Mouse (Mus musculus): ENCODE results near the gene Stat1. TPM values are rescaled to one million over a fixed set of nuclear protein-coding genes. Genes with fewer than 3 reads are reported as not detected.
A peak's percentile ranks its signal among the peaks of the same experiment; 100 is the strongest.

The Stat1 gene
- polyA plus RNA-seq, 1 experiment from 2014 or later = 20.1 TPM

GRCm38 (mm10) chr1:52141482-52141881, 22.2 kb downstream of the Stat1 start:
- Histone ChIP-seq H3K4me2 (replicated peaks; ENCODE audit: low read depth, low read length) (no peak overlapping the region), H3K4me1 (replicated peaks; ENCODE audit: control insufficient read depth, insufficient read depth, low read length) (no peaks in the 10 kb centered on the region), H3K4me3 (ENCODE audit: low read depth, low read length) (no peak overlapping the region), H3K27ac (ENCODE audit: low read depth, low read length) (no peak overlapping the region), H3K9ac (ENCODE audit: low read depth, low read length) (no peak overlapping the region), H3K9me3 (ENCODE audit: control insufficient read depth, low read length) (no peaks in the 10 kb centered on the region), H3K36me3 (ENCODE audit: control insufficient read depth, insufficient read depth, low read length) (no peaks in the 10 kb centered on the region), H3K27me3 (ENCODE audit: control insufficient read depth, insufficient read depth, low read length) (no peaks in the 10 kb centered on the region)
- DNase-seq (ENCODE audit: low spot score) (no peak), ATAC-seq (ENCODE audit: low FRiP score) (no peak)
- WGBS = 73% methylated on average over 3 of the region's 3 CpGs

- ATAC-seq (ENCODE audit: low FRiP score) (no peak), DNase-seq (ENCODE audit: low spot score) (no peak)
- Histone ChIP-seq H3K4me1 (replicated peaks; ENCODE audit: control insufficient read depth, insufficient read depth, low read length) (no peaks in the 10 kb centered on the region), H3K4me2 (replicated peaks; ENCODE audit: low read depth, low read length) (no peak overlapping the region), H3K4me3 (ENCODE audit: low read depth, low read length) (no peak overlapping the region), H3K27ac (ENCODE audit: low read depth, low read length) (no peak overlapping the region), H3K36me3 (ENCODE audit: control insufficient read depth, insufficient read depth, low read length) (no peaks in the 10 kb centered on the region), H3K9me3 (ENCODE audit: control insufficient read depth, low read length) (no peaks in the 10 kb centered on the region), H3K27me3 (ENCODE audit: control insufficient read depth, insufficient read depth, low read length) (no peaks in the 10 kb centered on the region), H3K9ac (ENCODE audit: low read depth, low read length) (no peak overlapping the region)
- WGBS = 76% methylated on average over 4 of the region's 4 CpGs
These were observed 22.9 kb downstream of the Stat1 start for GRCm38 (mm10) chr1:52142117-52142516.

- 86% methylated on average over 4 of the region's 4 CpGs for WGBS
These were observed 24.0 kb downstream of the Stat1 start for GRCm38 (mm10) chr1:52143191-52143590.

GRCm38 (mm10) chr1:52143596-52144156, 24.4 kb downstream of the Stat1 start:
- Histone ChIP-seq H3K27me3 (ENCODE audit: control insufficient read depth, insufficient read depth, low read length) (no peaks in the 10 kb centered on the region), H3K4me1 (replicated peaks; ENCODE audit: control insufficient read depth, insufficient read depth, low read length) (no peaks in the 10 kb centered on the region), H3K27ac (ENCODE audit: low read depth, low read length) (no peak overlapping the region), H3K4me2 (replicated peaks; ENCODE audit: low read depth, low read length) (no peak overlapping the region), H3K9ac (ENCODE audit: low read depth, low read length) (no peak overlapping the region), H3K36me3 (ENCODE audit: control insufficient read depth, insufficient read depth, low read length) (no peaks in the 10 kb centered on the region), H3K9me3 (ENCODE audit: control insufficient read depth, low read length) (no peaks in the 10 kb centered on the region), H3K4me3 (ENCODE audit: low read depth, low read length) (no peak overlapping the region)
- DNase-seq (ENCODE audit: low spot score) = no peak
- ATAC-seq (ENCODE audit: low FRiP score) = no peak
- WGBS = 84% methylated on average over 7 of the region's 7 CpGs

More at GRCm38 (mm10) chr1:52143191-52143590, 24.0 kb downstream of the Stat1 start:
- Histone ChIP-seq H3K27me3 (ENCODE audit: control insufficient read depth, insufficient read depth, low read length) (no peaks in the 10 kb centered on the region), H3K9ac (ENCODE audit: low read depth, low read length) (no peak overlapping the region), H3K9me3 (ENCODE audit: control insufficient read depth, low read length) (no peaks in the 10 kb centered on the region), H3K27ac (ENCODE audit: low read depth, low read length) (no peak overlapping the region), H3K4me1 (replicated peaks; ENCODE audit: control insufficient read depth, insufficient read depth, low read length) (no peaks in the 10 kb centered on the region), H3K4me2 (replicated peaks; ENCODE audit: low read depth, low read length) (no peak overlapping the region), H3K4me3 (ENCODE audit: low read depth, low read length) (no peak overlapping the region), H3K36me3 (ENCODE audit: control insufficient read depth, insufficient read depth, low read length) (no peaks in the 10 kb centered on the region)
- ATAC-seq (ENCODE audit: low FRiP score) = no peak
- DNase-seq (ENCODE audit: low spot score) = no peak

GRCm38 (mm10) chr1:52144907-52145306, 25.7 kb downstream of the Stat1 start:
- Histone ChIP-seq H3K27me3 (ENCODE audit: control insufficient read depth, insufficient read depth, low read length) (no peaks in the 10 kb centered on the region), H3K36me3 (ENCODE audit: control insufficient read depth, insufficient read depth, low read length) (no peaks in the 10 kb centered on the region), H3K9ac (ENCODE audit: low read depth, low read length) (no peak overlapping the region), H3K9me3 (ENCODE audit: control insufficient read depth, low read length) (no peaks in the 10 kb centered on the region), H3K4me3 (ENCODE audit: low read depth, low read length) (no peak overlapping the region), H3K4me2 (replicated peaks; ENCODE audit: low read depth, low read length) (no peak overlapping the region), H3K27ac (ENCODE audit: low read depth, low read length) (no peak overlapping the region), H3K4me1 (replicated peaks; ENCODE audit: control insufficient read depth, insufficient read depth, low read length) (no peaks in the 10 kb centered on the region)
- no peak for ATAC-seq (ENCODE audit: low FRiP score)
- DNase-seq (ENCODE audit: low spot score) = no peak
- 82% methylated on average over 10 of the region's 10 CpGs for WGBS

GRCm38 (mm10) chr1:52146214-52146970, 27.2 kb downstream of the Stat1 start:
- no peak overlapping the region for H3K4me3 ChIP-seq (ENCODE audit: low read depth, low read length)
- no peaks in the 10 kb centered on the region for H3K9me3 ChIP-seq (ENCODE audit: control insufficient read depth, low read length)
- no peak overlapping the region for H3K9ac ChIP-seq (ENCODE audit: low read depth, low read length)
- H3K27me3 ChIP-seq (ENCODE audit: control insufficient read depth, insufficient read depth, low read length) = no peaks in the 10 kb centered on the region
- no peak overlapping the region for H3K27ac ChIP-seq (ENCODE audit: low read depth, low read length)
- H3K4me2 ChIP-seq (replicated peaks; ENCODE audit: low read depth, low read length) = no peak overlapping the region
- H3K36me3 ChIP-seq (ENCODE audit: control insufficient read depth, insufficient read depth, low read length) = no peaks in the 10 kb centered on the region
- ATAC-seq (ENCODE audit: low FRiP score) (peak; percentile 70), DNase-seq (ENCODE audit: low spot score) (peak; percentile 76)
- H3K4me1 ChIP-seq (replicated peaks; ENCODE audit: control insufficient read depth, insufficient read depth, low read length) = no peaks in the 10 kb centered on the region
- 59% methylated on average over 12 of the region's 12 CpGs for WGBS

GRCm38 (mm10) chr1:52147431-52147830, 28.2 kb downstream of the Stat1 start:
- no peak for DNase-seq (ENCODE audit: low spot score)
- H3K4me3 ChIP-seq (ENCODE audit: low read depth, low read length) = no peak overlapping the region
- WGBS = 82% methylated on average over 2 of the region's 2 CpGs
- no peaks in the 10 kb centered on the region for H3K4me1 ChIP-seq (replicated peaks; ENCODE audit: control insufficient read depth, insufficient read depth, low read length)
- H3K4me2 ChIP-seq (replicated peaks; ENCODE audit: low read depth, low read length) = no peak overlapping the region
- H3K27ac ChIP-seq (ENCODE audit: low read depth, low read length) = no peak overlapping the region
- H3K36me3 ChIP-seq (ENCODE audit: control insufficient read depth, insufficient read depth, low read length) = no peaks in the 10 kb centered on the region
- no peaks in the 10 kb centered on the region for H3K27me3 ChIP-seq (ENCODE audit: control insufficient read depth, insufficient read depth, low read length)
- H3K9me3 ChIP-seq (ENCODE audit: control insufficient read depth, low read length) = no peaks in the 10 kb centered on the region
- ATAC-seq (ENCODE audit: low FRiP score) = no peak
- H3K9ac ChIP-seq (ENCODE audit: low read depth, low read length) = no peak overlapping the region

- no peak for DNase-seq (ENCODE audit: low spot score)
- no peak for ATAC-seq (ENCODE audit: low FRiP score)
- H3K9ac ChIP-seq (ENCODE audit: low read depth, low read length) = no peak overlapping the region
- 70% methylated on average over 7 of the region's 7 CpGs for WGBS
- H3K27me3 ChIP-seq (ENCODE audit: control insufficient read depth, insufficient read depth, low read length) = no peaks in the 10 kb centered on the region
- H3K27ac ChIP-seq (ENCODE audit: low read depth, low read length) = no peak overlapping the region
- H3K4me1 ChIP-seq (replicated peaks; ENCODE audit: control insufficient read depth, insufficient read depth, low read length) = no peaks in the 10 kb centered on the region
- H3K36me3 ChIP-seq (ENCODE audit: control insufficient read depth, insufficient read depth, low read length) = no peaks in the 10 kb centered on the region
- H3K4me2 ChIP-seq (replicated peaks; ENCODE audit: low read depth, low read length) = no peak overlapping the region
- H3K9me3 ChIP-seq (ENCODE audit: control insufficient read depth, low read length) = no peaks in the 10 kb centered on the region
- no peak overlapping the region for H3K4me3 ChIP-seq (ENCODE audit: low read depth, low read length)
These were observed 28.9 kb downstream of the Stat1 start for GRCm38 (mm10) chr1:52148178-52148577.

- Histone ChIP-seq H3K27me3 (ENCODE audit: control insufficient read depth, insufficient read depth, low read length) (no peaks in the 10 kb centered on the region), H3K4me1 (replicated peaks; ENCODE audit: control insufficient read depth, insufficient read depth, low read length) (no peaks in the 10 kb centered on the region), H3K27ac (ENCODE audit: low read depth, low read length) (no peak overlapping the region), H3K4me2 (replicated peaks; ENCODE audit: low read depth, low read length) (no peak overlapping the region), H3K4me3 (ENCODE audit: low read depth, low read length) (no peak overlapping the region), H3K36me3 (ENCODE audit: control insufficient read depth, insufficient read depth, low read length) (no peaks in the 10 kb centered on the region), H3K9me3 (ENCODE audit: control insufficient read depth, low read length) (no peaks in the 10 kb centered on the region), H3K9ac (ENCODE audit: low read depth, low read length) (no peak overlapping the region)
- ATAC-seq (ENCODE audit: low FRiP score) (no peak), DNase-seq (ENCODE audit: low spot score) (no peak)
- 79% methylated on average over 7 of the region's 7 CpGs for WGBS
These were observed 29.5 kb downstream of the Stat1 start for GRCm38 (mm10) chr1:52148696-52149095.

Data from hindbrain, embryonic 11.5 days (tissue).